Mouse (Mus musculus) brain, adult 2 months (tissue): ENCODE measurements around the gene Abcc10.

Experiments used
- DNase-seq: peaks from one replicate; pipeline ENCODE4 v3.0.0; 2011; ENCODE audit warnings: low read depth, low spot score

Gene Abcc10

DNA sequence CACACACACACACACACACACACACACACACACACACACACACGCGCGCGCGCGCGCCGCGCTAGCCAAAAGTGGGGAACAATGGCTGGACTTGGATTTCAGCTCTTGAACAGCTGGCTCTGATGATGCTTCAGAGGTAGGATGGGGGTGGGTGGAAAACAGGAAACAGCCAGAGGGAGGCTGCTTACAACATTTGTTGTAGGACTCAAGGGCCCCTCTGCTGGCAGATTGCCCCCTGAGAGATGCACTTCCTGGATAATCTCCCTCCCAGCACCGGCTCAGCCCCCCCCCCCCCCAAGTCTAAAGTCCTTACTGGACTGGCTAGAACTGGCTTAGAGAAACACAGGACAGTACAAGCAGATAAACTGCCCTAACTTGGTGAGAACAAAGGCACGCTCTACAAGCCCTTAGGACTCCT is 40.5 kb downstream of the Abcc10 start:
- peak; percentile 53 for DNase-seq

DNA sequence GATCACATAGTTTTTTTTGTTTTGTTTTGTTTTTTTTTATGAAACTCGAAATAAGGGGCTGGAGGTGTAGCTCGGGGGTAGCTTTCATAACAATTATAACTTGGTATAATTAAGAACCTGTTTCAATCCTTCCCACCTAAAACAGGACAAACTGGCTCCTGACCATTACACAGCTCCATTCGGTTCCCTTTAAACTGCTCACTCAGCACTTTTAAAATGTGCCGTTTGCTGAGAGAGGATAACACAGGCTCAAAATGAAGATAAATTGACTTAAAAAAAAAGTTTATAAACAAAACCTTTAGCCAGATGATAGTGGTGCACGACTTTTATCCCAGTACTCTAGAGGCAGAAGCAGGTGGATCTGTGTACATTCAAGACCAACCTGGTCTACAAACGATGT is 42.7 kb downstream of the Abcc10 start:
- DNase-seq, result no peak

DNA sequence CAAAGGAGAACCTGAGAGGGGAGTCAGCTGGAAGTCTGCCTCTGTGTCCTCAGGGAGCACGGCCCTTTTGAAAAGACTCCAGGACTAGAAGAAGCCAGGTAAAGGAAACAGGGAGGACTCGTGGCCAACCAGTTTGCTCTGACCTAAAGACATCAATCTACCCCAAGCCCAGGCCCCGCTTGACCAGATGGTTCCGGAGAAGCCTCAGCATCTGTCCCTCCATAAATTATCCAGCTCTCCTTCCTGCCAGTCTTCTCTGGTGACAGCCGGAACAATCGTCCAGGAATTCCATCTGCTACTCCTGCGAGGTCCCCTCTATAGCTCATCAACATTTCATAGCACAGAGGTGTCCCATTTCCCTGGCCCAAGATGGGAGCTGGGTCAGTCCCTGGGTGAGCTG is 43.5 kb downstream of the Abcc10 start:
- DNase-seq, result no peak

DNA sequence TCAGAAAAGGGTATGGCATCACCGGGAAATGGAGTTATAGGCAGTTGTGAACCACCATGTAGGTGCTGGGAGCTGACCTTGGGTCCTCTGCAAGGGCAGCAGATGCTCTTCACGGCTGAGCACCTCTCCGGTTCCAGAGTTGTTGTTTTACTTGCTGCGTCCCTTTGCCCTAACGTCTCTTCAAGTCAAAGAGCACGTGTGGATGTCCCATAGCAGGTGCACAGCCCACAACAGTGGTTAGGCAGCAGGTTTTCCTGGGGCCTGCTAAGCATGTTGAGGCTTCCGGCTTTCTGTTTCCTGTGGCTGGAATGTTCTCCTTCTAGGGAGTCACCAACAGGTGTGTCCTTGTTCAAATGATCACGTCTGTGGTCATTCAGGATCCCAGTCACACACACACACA is 44.2 kb downstream of the Abcc10 start:
- no peak for DNase-seq

DNA sequence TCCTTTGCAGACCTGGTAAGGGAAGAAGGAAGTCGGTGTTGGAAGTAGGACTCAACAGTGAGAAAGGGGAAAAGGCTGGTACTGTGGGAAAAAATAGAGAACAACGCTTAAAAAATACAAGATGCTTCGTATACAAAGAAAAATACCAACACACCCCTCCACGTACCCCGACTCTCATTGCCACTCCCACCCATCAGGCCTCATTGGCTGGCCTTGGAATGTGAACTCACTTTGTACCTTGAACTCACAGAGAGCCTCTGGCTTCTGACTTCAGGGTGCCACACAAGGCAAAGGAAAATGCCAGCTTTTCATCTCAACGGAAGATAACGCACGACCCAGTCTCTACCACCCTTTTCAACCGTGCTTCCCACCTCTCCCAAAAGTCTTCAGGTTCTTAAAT is 45.0 kb downstream of the Abcc10 start:
- no peak for DNase-seq

DNA sequence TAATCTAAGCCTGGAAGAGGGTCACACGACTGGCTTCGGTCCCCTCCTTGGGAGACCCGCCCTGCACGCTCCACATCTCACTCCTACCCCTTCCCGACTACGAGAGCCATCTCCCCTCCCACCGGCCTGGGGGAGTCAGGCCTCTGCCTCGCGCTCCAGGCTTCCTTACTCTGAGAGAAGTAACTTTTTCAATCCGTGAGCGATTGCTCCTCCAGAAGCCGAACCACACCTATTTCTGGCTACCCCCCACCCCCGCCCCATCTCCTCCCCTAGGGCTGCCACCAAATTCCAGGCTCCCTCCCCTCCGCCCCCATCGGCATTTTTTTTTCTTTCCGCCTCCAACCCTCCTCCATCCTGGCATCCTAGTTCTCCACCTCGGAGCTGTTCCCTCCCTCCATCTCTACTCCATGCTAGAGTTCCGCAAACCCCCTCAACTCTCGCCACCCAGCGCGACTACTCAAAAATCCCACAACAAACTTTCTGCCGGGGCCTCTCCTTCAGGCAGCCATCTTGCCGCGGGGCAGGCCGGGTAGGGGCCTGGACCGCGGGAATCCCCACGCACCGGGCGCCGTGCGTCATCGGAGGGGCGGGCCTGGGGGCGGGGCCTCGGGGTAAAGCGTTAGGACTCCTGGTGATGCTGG is 45.5 kb downstream of the Abcc10 start, which contains the start of gene Tjap1:
Gene Tjap1, minus strand, starts transcription at position 544 of the 641 bp plus-strand sequence.
- peak; percentile 90 for DNase-seq

DNA sequence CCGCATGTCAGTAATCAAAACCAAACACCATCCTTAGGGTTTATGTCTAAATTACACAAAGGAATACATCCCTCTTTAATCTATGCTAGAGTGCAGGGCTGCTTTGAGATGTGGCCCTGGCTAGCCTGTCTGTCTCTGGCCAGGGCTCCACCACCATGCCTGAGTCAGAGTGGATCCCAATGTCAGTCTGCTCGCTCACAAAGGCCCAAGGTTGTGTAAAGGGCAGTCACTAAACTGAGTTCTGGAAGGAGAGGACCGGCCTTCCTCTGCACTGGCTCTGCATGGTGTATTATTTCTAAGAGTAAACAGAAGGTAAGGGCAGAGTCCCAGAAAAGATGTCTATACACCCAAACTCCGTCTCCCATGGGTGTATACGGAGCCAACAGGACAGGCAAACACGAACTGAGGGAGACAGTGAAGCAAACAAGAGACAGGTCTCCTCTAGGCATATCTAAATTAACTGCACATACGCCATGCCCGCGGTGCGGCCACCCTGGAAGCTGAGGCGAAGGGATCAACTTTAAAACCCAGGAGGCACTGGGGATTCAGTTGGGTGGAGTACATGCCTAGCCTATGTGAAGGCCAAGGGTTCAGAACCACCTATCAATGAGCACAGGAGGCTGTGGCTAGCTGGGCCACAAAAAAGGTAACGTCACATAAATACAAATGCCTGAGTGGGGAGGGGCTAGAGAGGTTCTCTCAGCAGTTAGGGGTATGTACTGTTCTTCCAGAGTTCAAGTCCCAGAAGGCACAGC is 50.0 kb downstream of the Abcc10 start:
- DNase-seq, result no peak

DNA sequence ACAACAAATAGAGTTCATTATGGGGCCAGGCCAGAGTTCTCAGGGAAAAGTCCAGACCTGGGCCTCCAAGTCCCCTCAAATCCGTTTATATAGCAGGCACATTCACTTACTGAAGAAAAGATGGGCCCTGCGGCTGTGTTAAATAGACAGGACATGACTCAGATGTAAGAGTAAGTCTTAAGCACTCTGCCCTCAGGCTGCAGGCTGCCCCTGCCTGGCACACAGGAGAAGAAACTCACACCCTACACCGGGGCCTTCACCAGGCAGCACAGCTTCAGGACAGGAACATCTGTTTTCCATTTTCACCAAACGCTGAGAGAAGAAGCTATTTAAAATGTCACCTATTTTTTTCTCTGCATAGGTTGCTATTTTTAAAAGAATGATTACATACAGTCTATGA is 50.6 kb downstream of the Abcc10 start:
- DNase-seq, result peak; percentile 29

DNA sequence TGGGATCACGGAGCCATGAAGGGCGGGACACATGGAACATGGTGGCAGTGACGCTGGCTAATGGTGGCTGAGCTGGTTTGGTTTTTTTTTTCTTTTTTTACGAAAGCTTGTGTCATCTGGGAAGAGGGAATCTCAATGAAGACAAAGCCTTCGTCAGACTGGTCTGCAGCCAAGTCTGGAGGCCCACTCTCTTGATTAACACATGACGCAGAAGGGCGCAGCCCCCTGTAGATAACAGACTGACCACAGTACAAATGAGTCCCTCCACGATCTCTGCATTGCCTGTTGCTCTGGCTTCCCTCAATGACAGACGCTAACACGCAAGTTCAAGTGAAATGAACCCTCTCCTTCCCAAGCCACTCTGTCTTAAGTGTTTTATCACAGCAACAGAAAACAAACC is 52.6 kb downstream of the Abcc10 start:
- DNase-seq, result no peak

DNA sequence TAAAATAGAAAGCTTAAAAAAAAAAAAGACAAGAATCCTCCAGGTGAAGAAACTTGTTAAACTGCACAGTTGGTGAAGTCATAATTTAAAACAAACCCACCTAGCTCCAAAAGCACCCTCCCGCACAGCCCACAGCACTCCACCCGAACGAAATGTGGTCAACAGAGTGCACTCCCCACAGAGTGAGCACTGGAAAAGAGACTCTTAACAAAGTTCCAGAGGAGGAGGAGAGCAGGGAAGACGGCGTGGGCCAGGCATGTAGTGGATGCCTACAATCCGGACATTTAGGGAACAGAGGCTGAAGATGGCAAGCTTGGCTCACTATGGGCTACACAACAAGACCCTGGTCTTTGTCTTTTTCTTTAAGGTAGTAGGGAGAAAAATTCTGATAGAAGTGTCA is 53.1 kb downstream of the Abcc10 start:
- no peak for DNase-seq

DNA sequence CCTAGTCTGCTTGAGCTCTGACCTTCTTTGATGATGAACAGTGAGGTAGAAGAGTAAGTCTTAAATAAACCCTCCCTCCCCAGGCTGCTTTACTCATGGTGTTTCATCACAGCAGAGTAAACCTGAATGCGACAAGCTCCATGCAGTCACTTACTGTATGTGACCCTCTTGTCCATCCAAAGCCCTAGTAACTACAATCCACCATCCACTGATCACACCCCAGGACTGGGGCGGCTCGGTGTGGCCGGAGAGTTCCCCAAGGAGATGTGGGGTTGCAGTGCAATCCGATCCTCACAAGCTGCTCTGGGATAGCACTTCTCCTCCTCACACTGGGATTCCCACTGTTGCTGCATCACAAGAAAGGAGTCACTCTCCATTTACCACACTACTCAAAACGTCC is 53.7 kb downstream of the Abcc10 start:
- no peak for DNase-seq

DNA sequence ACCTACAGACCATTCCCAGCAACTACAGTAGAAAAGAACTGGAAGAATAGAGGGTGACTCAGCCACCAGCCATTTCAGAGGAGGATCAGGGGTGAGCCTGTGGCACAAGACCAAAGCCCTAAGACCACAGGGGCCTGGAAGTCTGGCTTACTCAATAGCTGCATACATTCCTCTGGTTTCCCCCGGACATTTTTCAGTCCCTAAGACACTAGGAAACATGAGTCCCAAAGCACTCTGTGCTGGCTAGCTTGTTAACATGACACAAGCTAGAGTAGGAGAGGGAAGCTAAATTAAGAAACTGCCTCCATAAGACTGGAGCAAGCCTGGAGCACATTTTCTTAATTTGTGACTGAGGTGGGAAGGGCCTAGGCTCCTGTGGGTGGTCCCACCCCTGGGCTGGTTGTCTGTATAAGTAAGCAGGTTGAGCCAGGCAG is 54.3 kb downstream of the Abcc10 start:
- DNase-seq, result peak; percentile 83

DNA sequence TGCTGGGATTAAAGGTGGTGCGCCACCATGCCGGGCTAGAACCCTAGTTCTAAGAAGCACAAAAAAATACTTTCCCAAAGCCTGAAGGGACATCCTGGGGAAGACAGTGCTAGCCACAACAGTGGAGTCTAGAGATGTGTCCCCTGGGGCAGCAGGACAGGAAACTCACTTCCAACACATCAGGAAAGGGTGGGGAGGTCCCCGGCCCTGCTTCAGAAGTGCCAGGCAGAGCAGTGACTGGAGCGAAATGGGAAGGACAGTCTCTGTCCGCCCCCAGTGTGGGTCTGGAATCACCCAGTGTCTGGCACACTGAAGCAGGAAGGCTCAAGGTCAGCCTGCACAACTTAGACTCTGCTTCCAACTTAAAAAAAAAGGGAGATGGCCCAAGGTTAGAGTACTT is 55.5 kb downstream of the Abcc10 start:
- DNase-seq, result no peak

DNA sequence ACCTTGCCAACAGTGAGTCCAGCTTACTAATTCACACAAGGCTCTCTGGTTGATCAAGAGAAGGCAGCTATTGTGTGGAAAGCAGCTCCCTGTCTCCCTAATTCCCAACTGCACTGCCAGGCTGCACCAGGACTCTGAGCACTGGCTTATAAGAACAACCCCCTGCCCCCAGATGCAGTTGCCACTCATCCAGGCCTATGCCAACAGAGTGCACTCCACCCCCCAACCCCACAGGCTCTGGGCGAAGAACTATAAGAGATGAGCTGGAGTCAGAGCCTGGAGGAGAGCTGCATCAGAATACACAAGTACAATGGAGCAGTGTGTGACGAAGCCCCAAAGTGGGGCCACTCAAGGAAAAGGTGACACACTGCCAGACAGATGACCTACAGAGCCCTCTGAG is 56.1 kb downstream of the Abcc10 start:
- peak; percentile 78 for DNase-seq

DNA sequence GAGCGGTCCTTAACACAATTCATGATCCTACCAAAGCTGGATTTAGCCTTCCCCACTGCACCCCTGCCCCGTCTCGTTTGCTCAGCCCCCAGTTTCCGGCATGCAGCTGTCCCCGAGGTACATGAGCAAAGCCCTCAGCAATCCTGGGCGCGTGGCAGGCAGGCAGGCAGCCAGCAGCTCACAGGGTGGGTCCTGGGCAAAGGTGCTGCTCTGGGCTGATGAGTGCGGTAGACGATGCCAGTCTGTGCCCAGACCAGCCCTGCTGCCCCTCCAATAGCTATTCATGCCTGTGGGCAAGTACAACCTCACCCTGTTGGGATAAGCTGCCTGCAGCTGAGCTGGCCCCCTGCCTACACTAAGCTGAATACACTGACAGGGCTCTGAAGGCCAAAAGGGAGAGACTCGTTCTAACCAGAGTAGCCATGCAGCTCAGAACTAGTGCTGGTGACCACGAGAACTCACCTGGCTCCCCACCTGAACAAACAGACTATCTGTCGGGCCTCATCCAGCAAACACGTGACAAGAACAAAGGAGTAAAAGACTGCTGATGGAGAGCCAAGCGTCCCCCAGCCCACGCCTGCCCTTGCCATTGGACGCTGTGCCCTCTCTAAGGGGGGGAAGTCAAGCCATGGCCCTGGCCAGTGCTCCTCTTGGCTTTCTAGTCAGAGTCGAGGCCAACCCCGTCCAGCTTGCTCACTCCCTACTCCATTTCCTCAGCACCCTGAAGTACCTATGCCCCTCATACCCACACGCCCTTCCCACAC is 58.2 kb downstream of the Abcc10 start:
- DNase-seq, result peak; percentile 44

DNA sequence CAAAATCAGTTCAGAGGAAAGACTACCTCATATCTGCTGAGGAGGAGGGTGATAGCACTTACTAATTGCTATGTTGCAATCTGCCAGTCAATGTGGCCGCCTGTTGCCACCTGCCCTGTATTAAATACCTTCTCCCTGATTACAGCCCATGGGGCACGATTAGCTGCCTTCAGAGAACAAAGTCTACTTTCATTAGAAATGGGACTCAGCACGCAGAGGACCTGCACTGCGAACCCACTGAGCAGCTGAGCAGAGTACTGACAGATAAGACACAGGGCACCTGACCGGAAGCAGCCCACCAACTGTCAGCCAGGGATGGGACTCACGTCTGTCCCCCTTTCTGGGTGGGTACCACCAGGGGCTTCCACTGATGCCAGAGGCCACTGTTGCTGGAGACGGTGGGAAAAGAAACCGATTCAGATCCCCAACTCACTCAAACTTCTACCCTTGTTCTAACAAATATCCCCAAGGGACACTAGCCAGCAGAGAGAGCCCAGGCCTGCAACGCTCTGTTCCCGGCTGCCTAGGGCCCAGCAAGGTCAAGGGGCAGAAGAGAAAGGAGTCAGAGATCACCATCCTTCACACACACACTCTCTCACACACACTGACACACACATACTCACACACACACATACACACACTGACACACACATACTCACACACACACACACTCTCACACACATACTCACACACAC is 60.0 kb downstream of the Abcc10 start:
- DNase-seq, result no peak

DNA sequence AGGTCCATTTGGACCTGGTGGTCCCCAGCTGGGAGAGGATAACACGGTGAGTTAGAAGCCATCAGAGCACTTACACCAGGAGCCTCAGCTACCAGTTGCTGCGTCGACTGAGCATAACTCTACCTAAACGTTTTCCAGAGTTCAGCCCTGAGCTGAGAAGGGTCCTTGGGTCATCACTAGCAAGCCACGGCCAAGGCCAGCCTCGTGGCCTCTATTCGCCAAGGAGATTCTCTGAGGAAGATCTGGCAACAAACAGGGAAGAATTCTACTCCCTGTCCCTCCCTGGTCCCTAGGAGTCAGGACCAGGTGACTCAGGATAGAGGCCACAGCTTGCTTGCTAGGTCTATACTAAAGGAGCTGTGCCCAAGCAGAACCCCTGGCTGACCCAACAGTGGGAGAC is 60.6 kb downstream of the Abcc10 start:
- no peak for DNase-seq

DNA sequence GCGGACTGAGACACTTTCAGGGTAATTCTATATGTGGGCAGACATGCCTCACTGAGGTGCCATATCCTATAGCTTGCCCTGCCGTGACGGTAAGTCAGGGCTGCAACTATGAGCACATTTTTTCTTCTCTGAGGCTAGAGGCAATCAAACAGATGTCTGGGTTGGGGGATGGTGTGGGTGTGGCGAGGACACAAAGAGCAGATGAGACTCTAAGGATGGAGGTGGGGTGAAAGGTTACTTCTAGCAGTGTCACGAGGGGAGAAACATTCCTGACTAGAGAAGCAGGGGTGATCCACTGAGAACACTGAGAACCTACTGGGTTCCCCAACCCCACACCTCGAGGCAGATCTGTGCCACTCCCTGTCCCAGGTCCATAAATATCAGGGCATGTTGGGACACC is 61.2 kb downstream of the Abcc10 start:
- DNase-seq, result no peak

DNA sequence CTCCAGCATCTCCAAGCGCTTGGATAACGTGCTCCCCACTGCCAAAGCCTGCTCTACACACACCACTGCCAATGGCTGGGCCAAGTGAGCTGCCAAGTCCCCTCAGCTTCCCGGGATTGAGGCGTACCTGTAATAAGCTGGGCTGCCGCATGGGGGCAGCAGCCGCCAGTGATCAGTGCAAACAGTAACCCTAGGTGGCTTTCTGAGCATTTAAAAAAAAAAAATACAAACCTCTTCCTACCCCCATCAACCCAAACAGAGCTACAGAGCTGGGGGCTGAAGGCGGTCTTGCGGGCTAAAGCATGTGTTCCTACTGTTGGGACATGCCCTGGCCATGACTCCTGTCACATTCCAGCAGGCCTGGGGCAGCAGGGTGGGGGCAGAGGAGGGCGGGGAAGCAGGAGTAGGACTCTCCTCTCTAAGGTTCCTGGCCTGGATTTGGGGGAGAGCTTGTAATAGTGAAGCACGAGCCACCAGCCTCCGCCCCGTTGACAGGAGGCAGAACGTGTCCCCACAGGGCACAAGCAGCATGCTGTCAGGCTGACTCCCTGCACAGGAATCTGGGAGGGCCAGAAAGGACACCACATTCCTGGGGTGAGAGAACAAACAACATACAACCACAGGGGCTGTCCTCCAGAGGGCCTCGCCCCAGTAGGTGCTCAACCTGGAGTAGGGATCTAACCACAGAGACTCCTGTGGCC is 62.1 kb downstream of the Abcc10 start:
- peak; percentile 87 for DNase-seq

DNA sequence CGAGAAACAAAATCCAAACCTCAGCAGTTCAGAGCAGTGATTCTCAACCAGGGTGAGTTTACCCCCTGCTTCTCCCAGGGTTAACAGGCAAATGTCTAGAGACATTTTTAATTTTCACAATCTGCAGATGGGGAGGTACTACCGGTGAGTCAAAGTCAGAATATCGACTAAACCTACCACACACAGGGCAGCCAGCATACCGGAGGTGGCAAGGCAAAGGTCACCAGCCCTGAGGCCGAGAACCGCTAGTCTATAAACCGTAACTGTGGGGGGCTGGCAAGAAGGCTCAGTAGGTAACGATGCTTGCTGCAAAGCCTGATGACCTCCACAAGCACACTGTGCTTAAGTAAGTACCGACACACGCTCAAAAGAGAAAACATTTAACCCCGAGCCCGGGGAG is 62.6 kb downstream of the Abcc10 start:
- DNase-seq, result no peak

DNA sequence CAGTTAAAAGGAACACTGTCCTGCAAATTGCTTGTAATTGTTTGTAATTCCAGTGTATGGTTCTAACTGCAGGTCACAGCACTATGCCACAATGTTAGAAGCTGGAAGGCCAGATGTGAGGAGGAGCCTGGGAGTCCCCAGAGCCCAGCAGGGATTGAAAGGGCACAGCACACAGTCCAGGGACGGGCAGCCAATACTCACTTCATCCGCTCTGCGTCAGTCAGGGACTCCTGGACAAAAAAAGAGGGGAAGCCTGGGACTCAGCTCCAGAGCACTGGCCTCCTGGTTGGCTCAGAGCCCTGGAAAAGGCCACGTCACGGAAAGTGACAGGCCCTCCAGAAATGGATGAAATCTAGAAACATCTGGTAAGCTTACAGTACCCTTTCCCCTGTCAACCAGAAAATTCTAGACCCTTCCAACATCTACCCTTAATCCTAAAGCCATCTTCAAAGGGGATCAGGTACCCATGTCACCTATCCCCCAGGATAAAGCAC is 65.9 kb downstream of the Abcc10 start:
- no peak for DNase-seq
